Mouse (Mus musculus) heart, adult 2 months (tissue): ENCODE results near the gene Rhcg.

Experiments
- CTCF ChIP-seq: fragments of 200-600 bp; IDR thresholded peaks from 2 replicates; pipeline ENCODE4 v1.8.1; 2022; ENCODE audit warnings: antibody characterized with exemption, mild to moderate bottlenecking, moderate library complexity
- POLR2A ChIP-seq: fragments of 200-500 bp; IDR thresholded peaks from 2 replicates; pipeline ENCODE4 v1.6.1; 2011; ENCODE audit warnings: mild to moderate bottlenecking, low read depth, low read length, control low read depth; ENCODE audit not compliant: insufficient read depth

GRCm38 (mm10) chr7:79631773-79632348 is 14.4 kb upstream of the Rhcg start:
- TF ChIP-seq CTCF (no peak), POLR2A (no peak)
